Mouse (Mus musculus) G1E (cell line): Measurements from ENCODE around the gene Orm2. TPM values are rescaled to one million over a fixed set of nuclear protein-coding genes. Genes with fewer than 3 reads are reported as not detected.

Experiments used
- ATAC-seq: 2 replicates; pipeline ENCODE4 v1.8.0; 2016; ENCODE audit warnings: mild to moderate bottlenecking; ENCODE audit not compliant: insufficient number of reproducible peaks, poor library complexity, low FRiP score, severe bottlenecking; ENCODE audit errors: extremely low read depth
- DNase-seq: peaks from one replicate; pipeline ENCODE4 v3.0.0; 2012; ENCODE audit warnings: low spot score
- H3K27me3 ChIP-seq: 2 replicates; pipeline ENCODE4 v1.6.1; 2012; ENCODE audit warnings: mild to moderate bottlenecking, low read length, inconsistent platforms; ENCODE audit not compliant: insufficient read depth
- H3K36me3 ChIP-seq: replicated peaks from 2 replicates; pipeline ENCODE3; 2012; ENCODE audit warnings: mild to moderate bottlenecking, inconsistent platforms
- H3K4me1 ChIP-seq: 2 replicates; pipeline ENCODE4 v1.6.1; 2012; ENCODE audit warnings: low read depth, low read length, inconsistent platforms, mixed read lengths; ENCODE audit not compliant: insufficient read depth
- H3K4me3 ChIP-seq: 2 replicates; pipeline ENCODE4 v1.5.1; 2012; ENCODE audit warnings: low read depth, mild to moderate bottlenecking, inconsistent platforms, low read length, moderate library complexity, mixed read lengths
- H3K9me3 ChIP-seq: replicated peaks from 2 replicates; pipeline ENCODE4 v1.6.1; 2012; ENCODE audit warnings: inconsistent platforms
- CTCF ChIP-seq: IDR thresholded peaks from 2 replicates; pipeline ENCODE4 v1.5.1; 2012; ENCODE audit warnings: low read depth, low read length, inconsistent platforms, mixed read lengths
- GATA1 ChIP-seq: IDR thresholded peaks from 2 replicates; pipeline ENCODE4 v1.6.1; 2012; ENCODE audit warnings: borderline replicate concordance, low read length, inconsistent platforms, mixed read lengths
- GATA2 ChIP-seq: IDR thresholded peaks from 2 replicates; pipeline ENCODE4 v1.6.1; 2012; ENCODE audit warnings: low read depth, low read length, inconsistent platforms, borderline replicate concordance
- POLR2AphosphoS5 ChIP-seq: IDR thresholded peaks from 2 replicates; pipeline ENCODE4 v1.6.1; 2012; ENCODE audit warnings: low read depth, low read length, inconsistent platforms; ENCODE audit not compliant: insufficient replicate concordance
- TAL1 ChIP-seq: conservative IDR thresholded peaks from 2 replicates; pipeline ENCODE4 v1.6.1; 2012; ENCODE audit warnings: low read depth, low read length, inconsistent platforms, mixed read lengths
- polyA plus RNA-seq: library from polyadenylated mRNA; stranded (reverse); fragments of >175 nt; gene quantifications from 2 replicates; pipeline ENCODE4 v1.2.3, GENCODE M21; 2012
- total RNA-seq, 2 experiments: library from RNA; stranded (forward) in 1 of 2; stranded (reverse) in 1 of 2; fragments of 200-1000 nt in 1 of 2; fragments of >200 nt in 1 of 2; fragmentation: Nextera tagmentation in 1 of 2; gene quantifications; 2 replicates each; pipeline ENCODE4 v1.2.3; 2014 to 2017

Gene Orm2
- total and polyA plus RNA-seq, 3 experiments, result not detected

GRCm38 (mm10) chr4:63355877-63356665 lies 6.2 kb upstream of the Orm2 start, which contains the start of gene Orm3:
Orm3 (plus strand) TSS chr4:63356162.
- no peaks in the 10 kb centered on the region for H3K36me3 ChIP-seq
- TF ChIP-seq GATA2 (no peak), GATA1 (no peak), CTCF (no peak), POLR2AphosphoS5 (no peak), TAL1 (no peak)
- no peak within 1 kb of the TSS for H3K4me3 ChIP-seq
- DNase-seq (no peak), ATAC-seq (no peak)
- H3K27me3 ChIP-seq, result no peaks in the 10 kb centered on the region
- no peaks in the 10 kb centered on the region for H3K4me1 ChIP-seq
- peaks cover 72% of the 10 kb centered on the region for H3K9me3 ChIP-seq

GRCm38 (mm10) chr4:63356981-63357570 lies 5.2 kb upstream of the Orm2 start:
- H3K9me3 ChIP-seq, result peaks cover 69% of the 10 kb centered on the region
- TF ChIP-seq GATA1 (no peak), GATA2 (no peak)
- H3K36me3 ChIP-seq, result no peaks in the 10 kb centered on the region
- DNase-seq, result no peak
- H3K4me1 ChIP-seq, result no peaks in the 10 kb centered on the region
- H3K27me3 ChIP-seq, result no peaks in the 10 kb centered on the region
- H3K4me3 ChIP-seq, result no peak overlapping the region
- ATAC-seq, result no peak

GRCm38 (mm10) chr4:63359861-63360260 lies 2.4 kb upstream of the Orm2 start:
- no peak for DNase-seq
- no peaks in the 10 kb centered on the region for H3K4me1 ChIP-seq
- H3K9me3 ChIP-seq, result peaks cover 73% of the 10 kb centered on the region
- H3K27me3 ChIP-seq, result no peaks in the 10 kb centered on the region
- H3K4me3 ChIP-seq, result no peak overlapping the region
- TF ChIP-seq POLR2AphosphoS5 (no peak), TAL1 (no peak), GATA2 (no peak), GATA1 (no peak), CTCF (no peak)
- ATAC-seq, result no peak
- H3K36me3 ChIP-seq, result no peaks in the 10 kb centered on the region

- TF ChIP-seq TAL1 (no peak), CTCF (peak; percentile 33; the same call in 1 of the 2 replicates)
- Histone ChIP-seq H3K36me3 (no peaks in the 10 kb centered on the region), H3K4me1 (no peaks in the 10 kb centered on the region), H3K27me3 (no peaks in the 10 kb centered on the region), H3K4me3 (no peak overlapping the region), H3K9me3 (peaks cover 89% of the 10 kb centered on the region)
- ATAC-seq (no peak), DNase-seq (no peak)
These were observed 6.3 kb downstream of the Orm2 start for GRCm38 (mm10) chr4:63368577-63368976.

GRCm38 (mm10) chr4:63370897-63371296 lies 8.6 kb downstream of the Orm2 start:
- H3K27me3 ChIP-seq, result no peaks in the 10 kb centered on the region
- no peak for ATAC-seq
- H3K36me3 ChIP-seq, result no peaks in the 10 kb centered on the region
- no peak overlapping the region for H3K4me3 ChIP-seq
- peaks cover 92% of the 10 kb centered on the region for H3K9me3 ChIP-seq
- H3K4me1 ChIP-seq, result no peaks in the 10 kb centered on the region
- TF ChIP-seq GATA1, result no peak
- TF ChIP-seq POLR2AphosphoS5, result no peak
- no peak for TF ChIP-seq GATA2
- no peak for TF ChIP-seq CTCF
- no peak for DNase-seq

- no peak for TF ChIP-seq GATA2
- TF ChIP-seq CTCF, result no peak
- H3K27me3 ChIP-seq, result no peaks in the 10 kb centered on the region
- H3K9me3 ChIP-seq, result peaks cover 95% of the 10 kb centered on the region
- H3K36me3 ChIP-seq, result no peaks in the 10 kb centered on the region
- DNase-seq (no peak), ATAC-seq (no peak)
- H3K4me3 ChIP-seq, result no peak overlapping the region
- H3K4me1 ChIP-seq, result no peaks in the 10 kb centered on the region
These were observed 9.6 kb downstream of the Orm2 start for GRCm38 (mm10) chr4:63371890-63372289.
